8 mouse cellular contexts compared by ENCODE assay signal in the genomic region with DNA sequence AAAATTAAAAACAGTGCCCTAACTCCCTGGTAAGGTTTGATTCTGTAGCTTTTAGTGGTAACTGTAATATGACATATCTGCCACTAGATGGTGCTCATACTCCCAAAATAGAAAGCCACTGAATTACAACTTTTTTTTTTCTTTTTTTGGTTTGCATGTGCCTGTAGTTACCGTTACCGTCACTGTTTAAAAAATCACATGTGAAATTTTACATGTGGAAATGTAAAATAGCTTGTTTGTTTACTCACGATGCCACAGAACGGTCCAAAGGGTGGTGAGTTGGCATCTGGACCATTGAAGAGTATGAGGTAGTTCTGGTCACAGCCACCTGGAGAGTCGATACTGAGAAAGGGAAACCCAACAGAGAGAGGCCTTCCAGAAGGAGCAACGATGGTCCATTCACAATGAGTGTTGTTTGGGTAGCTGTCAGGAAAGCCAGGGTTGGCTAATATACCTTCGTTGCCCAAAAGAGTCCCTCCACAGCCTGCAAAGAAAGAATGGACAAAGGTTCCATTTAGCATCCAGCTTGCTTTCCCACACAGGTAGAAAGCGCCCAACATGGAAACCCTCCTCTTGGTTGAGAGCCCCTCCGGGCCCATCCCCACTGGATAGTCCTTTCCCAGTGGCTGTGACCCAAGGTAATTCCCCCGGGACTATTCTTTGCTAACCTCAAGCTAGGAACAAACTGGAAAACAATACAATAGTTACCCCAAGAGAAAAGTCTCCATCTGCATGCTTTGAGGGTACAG. TPM values are rescaled to one million over a fixed set of nuclear protein-coding genes. Genes with fewer than 3 reads are reported as not detected.
DNase-seq lines count a peak whose midpoint lies in the region; ATAC-seq lines count a peak whose summit lies in the region.

No protein-coding gene starts in this region.

- no peaks in the 10 kb centered on the region for H3K36me3 ChIP-seq in kidney, embryonic 14.5 days (ENCODE audit: control insufficient read depth, insufficient read depth, low read length)
- H3K36me3 ChIP-seq in forebrain, embryonic 12.5 days (replicated peaks): no peaks in the 10 kb centered on the region
- no peaks in the 10 kb centered on the region for H3K36me3 ChIP-seq in neural tube, embryonic 15.5 days

- no peak overlapping the region for H3K4me3 ChIP-seq in kidney, embryonic 14.5 days (ENCODE audit: low read length)
- no peak overlapping the region for H3K4me3 ChIP-seq in forebrain, embryonic 12.5 days (replicated peaks)
- no peak overlapping the region for H3K4me3 ChIP-seq in neural tube, embryonic 15.5 days (replicated peaks)

- intact Hi-C loops in left cerebral cortex, postnatal 14 days (cut with DNase I): loop anchor here (10.0 kb wide), 1 partner anchor 867 kb away; no protein-coding TSS in a partner anchor

- WGBS in kidney, embryonic 14.5 days: 54% methylated on average over 10 of the region's 10 CpGs
- WGBS in forebrain, embryonic 12.5 days: 61% methylated on average over 10 of the region's 10 CpGs
- WGBS in neural tube, embryonic 15.5 days: 59% methylated on average over 10 of the region's 10 CpGs

- H3K4me1 ChIP-seq in kidney, embryonic 14.5 days (ENCODE audit: control insufficient read depth, insufficient read depth, low read length): no peaks in the 10 kb centered on the region
- no peaks in the 10 kb centered on the region for H3K4me1 ChIP-seq in forebrain, embryonic 12.5 days
- H3K4me1 ChIP-seq in neural tube, embryonic 15.5 days: no peaks in the 10 kb centered on the region

- H3K27ac ChIP-seq in kidney, embryonic 14.5 days (ENCODE audit: low read depth, low read length): no peak overlapping the region
- H3K27ac ChIP-seq in forebrain, embryonic 12.5 days: no peak overlapping the region
- no peak overlapping the region for H3K27ac ChIP-seq in neural tube, embryonic 15.5 days (replicated peaks)

- H3K4me2 ChIP-seq in kidney, embryonic 14.5 days (replicated peaks; ENCODE audit: low read depth, low read length): no peak overlapping the region
- H3K4me2 ChIP-seq in forebrain, embryonic 12.5 days: no peak overlapping the region
- no peak overlapping the region for H3K4me2 ChIP-seq in neural tube, embryonic 15.5 days

- H3K27me3 ChIP-seq in kidney, embryonic 14.5 days (ENCODE audit: control insufficient read depth, insufficient read depth, low read length): no peaks in the 10 kb centered on the region
- H3K27me3 ChIP-seq in forebrain, embryonic 12.5 days: no peaks in the 10 kb centered on the region
- no peaks in the 10 kb centered on the region for H3K27me3 ChIP-seq in neural tube, embryonic 15.5 days (replicated peaks)

- DNase-seq in kidney, adult 11 months: no peak
- DNase-seq in MEL-GATA-1-ER (ENCODE audit: extremely low read depth, low read depth): peak; percentile 33
- no peak for DNase-seq in left cerebral cortex, postnatal 14 days (ENCODE audit: low spot score in 2 of 2)
- DNase-seq in adrenal gland, postnatal 10 days: no peak

- ATAC-seq in kidney, embryonic 14.5 days (ENCODE audit: low FRiP score, low TSS enrichment): peak; percentile 53; the same call in 1 of the 2 replicates
- peak; percentile 40; the same call in 1 of the 2 replicates for ATAC-seq in forebrain, embryonic 12.5 days (ENCODE audit: low FRiP score)
- ATAC-seq in megakaryocyte-erythroid progenitor cell, adult 5-6 weeks (replicated peaks; ENCODE audit: low FRiP score, low TSS enrichment, poor library complexity, severe bottlenecking): peak; percentile 48
- ATAC-seq in neural tube, embryonic 15.5 days (ENCODE audit: low FRiP score): no peak; the same call in 1 of the 2 replicates

- H3K9ac ChIP-seq in kidney, embryonic 14.5 days (ENCODE audit: low read depth, low read length): no peak overlapping the region
- no peak overlapping the region for H3K9ac ChIP-seq in forebrain, embryonic 12.5 days
- H3K9ac ChIP-seq in neural tube, embryonic 15.5 days (replicated peaks): no peak overlapping the region

- no peaks in the 10 kb centered on the region for H3K9me3 ChIP-seq in kidney, embryonic 14.5 days (ENCODE audit: control insufficient read depth, low read length)
- no peaks in the 10 kb centered on the region for H3K9me3 ChIP-seq in forebrain, embryonic 12.5 days
- no peaks in the 10 kb centered on the region for H3K9me3 ChIP-seq in neural tube, embryonic 15.5 days (replicated peaks)

RNA-seq across cellular contexts. Expression of gene Rsu1, which starts 7.1 kb away (rescaled TPM):
- polyA plus RNA-seq in kidney, embryonic 14.5 days (2014; fragmentation: Nextera tagmentation; extraction: Ambion mirVana): 113 and 119 TPM in 2 replicates
- 59.8 and 65.0 TPM in 2 replicates for polyA plus RNA-seq in forebrain, embryonic 12.5 days (2016; fragmentation: Nextera tagmentation; extraction: Ambion mirVana)
- total RNA-seq in megakaryocyte-erythroid progenitor cell, adult 5-6 weeks (2014; fragmentation: Nextera tagmentation): 73.1 and 74.1 TPM in 2 replicates
- total RNA-seq in megakaryocyte-erythroid progenitor cell, adult 5-6 weeks (2017): 130 and 147 TPM in 2 replicates
- polyA plus RNA-seq in neural tube, embryonic 15.5 days (2015; fragmentation: Nextera tagmentation; extraction: Ambion mirVana): 78.5 and 89.1 TPM in 2 replicates
- 10 to 100 TPM; 42.1 to 46.1 TPM for total RNA-seq in left cerebral cortex, postnatal 14 days (2021)
- 10 to 100 TPM; 69.7 to 79.9 TPM for total RNA-seq in adrenal gland, postnatal 10 days (2021)
